Mouse (Mus musculus): ENCODE results near the gene 1700022I11Rik. TPM values are rescaled to one million over a fixed set of nuclear protein-coding genes. Genes with fewer than 3 reads are reported as not detected.

1700022I11Rik gene
- not detected for total RNA-seq (2021)

DNA sequence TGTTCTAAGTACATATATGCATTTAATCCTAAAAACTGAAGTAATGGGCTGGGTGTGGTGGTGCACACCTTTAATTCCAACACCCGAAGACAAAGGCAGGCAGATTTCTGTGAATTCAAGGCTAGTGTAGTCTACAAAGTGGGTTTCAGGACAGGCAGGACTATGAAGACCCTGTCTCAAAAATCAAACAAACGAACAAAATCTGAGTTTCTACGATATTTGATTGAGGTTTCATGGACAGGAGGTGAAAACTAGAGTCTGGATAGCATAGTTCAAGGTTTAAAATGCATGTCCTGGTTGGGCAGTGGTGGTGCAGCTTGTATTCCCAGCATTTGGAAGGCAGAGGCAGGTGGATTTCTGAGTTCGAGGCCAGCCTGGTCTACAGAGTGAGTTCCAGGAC is at the start of gene 1700022I11Rik:
TSS of gene 1700022I11Rik (plus strand) at position 301 of the 400 bp plus-strand sequence.
- intact Hi-C loops (cut with DNase I): no loop called here
- DNase-seq: no peak

- no peak for DNase-seq
- intact Hi-C loops (cut with DNase I): no loop called here
Observed at GRCm38 (mm10) chr4:42920726-42921125, 48.7 kb upstream of the 1700022I11Rik start.

GRCm38 (mm10) chr4:42921536-42921935 is 47.9 kb upstream of the 1700022I11Rik start:
- intact Hi-C loops (cut with DNase I): no loop called here

GRCm38 (mm10) chr4:42922056-42922455 is 47.3 kb upstream of the 1700022I11Rik start:
- intact Hi-C loops (cut with DNase I): no loop called here
- DNase-seq: no peak

More at GRCm38 (mm10) chr4:42921536-42921935, 47.9 kb upstream of the 1700022I11Rik start:
- no peak for DNase-seq

GRCm38 (mm10) chr4:42922461-42922860 is 46.9 kb upstream of the 1700022I11Rik start:
- DNase-seq: no peak
- intact Hi-C loops (cut with DNase I): no loop called here

- intact Hi-C loops (cut with DNase I): no loop called here
Observed at GRCm38 (mm10) chr4:42924095-42924710, 45.2 kb upstream of the 1700022I11Rik start.

DNA sequence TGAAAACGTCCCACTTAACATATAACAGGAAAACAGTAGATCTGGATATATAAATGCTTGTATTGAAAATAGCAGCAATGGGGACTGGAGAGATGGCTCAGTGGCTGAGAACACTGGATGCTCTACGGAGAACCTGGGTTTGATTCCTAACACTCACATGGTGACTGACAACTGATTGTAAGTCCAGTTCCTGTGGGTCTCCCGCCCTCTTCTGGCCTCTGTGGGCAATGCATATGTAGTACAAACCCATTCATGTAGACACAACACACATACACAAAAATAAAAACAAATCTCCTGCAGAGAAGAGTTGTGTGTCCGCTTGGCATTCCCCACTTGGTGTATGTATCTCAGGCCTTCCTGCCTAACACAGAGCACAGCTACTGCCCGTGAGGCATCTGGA is 41.2 kb upstream of the 1700022I11Rik start:
- intact Hi-C loops (cut with DNase I): no loop called here
- DNase-seq: no peak

More at GRCm38 (mm10) chr4:42924095-42924710, 45.2 kb upstream of the 1700022I11Rik start:
- DNase-seq: no peak

DNA sequence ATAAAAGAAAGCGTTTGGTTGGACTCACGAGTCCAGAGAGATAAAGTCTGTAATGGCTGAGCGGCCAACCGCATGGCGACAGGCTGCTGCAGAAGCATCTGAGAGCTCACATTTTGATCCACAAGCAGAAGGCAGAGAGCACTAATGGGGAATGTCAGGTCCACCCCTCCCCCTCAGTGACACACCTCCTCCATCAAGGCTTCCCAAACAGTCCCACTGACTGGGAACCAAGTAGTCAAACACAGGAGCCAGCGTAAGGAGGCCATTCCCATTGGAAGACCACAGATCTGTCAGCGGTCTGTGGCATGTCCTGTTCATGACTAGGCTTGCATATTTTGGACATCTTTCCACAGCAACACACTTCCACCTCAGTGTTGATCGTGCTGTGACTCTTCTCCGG is 40.5 kb upstream of the 1700022I11Rik start:
- intact Hi-C loops (cut with DNase I): no loop called here
- DNase-seq: no peak

GRCm38 (mm10) chr4:42932229-42932969 is 37.0 kb upstream of the 1700022I11Rik start:
- DNase-seq: no peak
- intact Hi-C loops (cut with DNase I): no loop called here

DNA sequence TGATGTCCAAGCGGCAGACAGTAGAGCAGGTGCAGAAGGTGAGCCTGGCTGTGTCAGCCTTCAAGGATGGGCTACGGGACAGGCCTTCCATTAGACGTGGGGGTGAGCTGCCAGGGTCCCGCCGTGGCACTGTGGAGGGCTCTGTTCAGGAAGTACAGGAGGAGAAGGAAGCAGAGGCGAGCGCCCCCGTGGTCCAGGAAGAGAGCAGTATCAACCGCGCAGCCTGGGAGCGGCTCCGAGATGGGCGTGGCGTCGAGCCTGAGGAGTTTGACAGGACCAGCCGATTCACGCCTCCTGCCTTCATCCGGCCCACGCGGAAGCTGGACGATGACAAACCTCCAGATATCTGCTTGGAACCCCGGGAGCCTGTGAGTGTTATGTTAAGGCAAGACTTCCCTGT is 35.8 kb upstream of the 1700022I11Rik start:
- intact Hi-C loops (cut with DNase I): no loop called here
- DNase-seq: peak; percentile 61 to 67

GRCm38 (mm10) chr4:42941396-42941795 is 28.0 kb upstream of the 1700022I11Rik start:
- no peak for DNase-seq

GRCm38 (mm10) chr4:42943341-42943740 is 26.1 kb upstream of the 1700022I11Rik start:
- DNase-seq: no peak
- intact Hi-C loops (cut with DNase I): no loop called here

More at GRCm38 (mm10) chr4:42941396-42941795, 28.0 kb upstream of the 1700022I11Rik start:
- intact Hi-C loops (cut with DNase I): no loop called here

DNA sequence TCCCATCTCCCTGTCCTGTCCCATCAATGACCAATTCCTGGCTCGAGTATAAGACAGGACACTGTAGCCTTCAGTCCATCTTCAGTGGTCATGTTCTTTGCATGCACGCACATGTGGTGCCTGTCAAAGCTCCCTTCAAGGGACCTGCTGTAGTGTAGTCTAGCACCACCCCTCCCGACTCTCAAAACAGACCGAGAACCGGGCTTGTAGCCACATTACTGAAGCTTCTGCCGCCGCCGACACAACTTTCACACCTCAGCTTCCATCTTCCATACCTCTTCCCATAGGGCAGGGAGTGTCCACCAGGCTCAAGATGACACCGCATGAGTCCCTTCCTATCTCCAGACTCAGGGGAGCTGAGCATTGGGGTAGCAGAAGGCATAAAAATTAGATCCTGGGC is 25.2 kb upstream of the 1700022I11Rik start:
- intact Hi-C loops (cut with DNase I): loop anchor here (2.0 kb wide), 1 partner anchor 27 kb away; the partner anchor contains the start of gene Phf24
- DNase-seq: no peak

GRCm38 (mm10) chr4:42945043-42945442 is 24.4 kb upstream of the 1700022I11Rik start:
- intact Hi-C loops (cut with DNase I): loop anchor here (2.0 kb wide), 1 partner anchor 28 kb away; the partner anchor contains the start of gene Phf24
- DNase-seq: no peak

GRCm38 (mm10) chr4:42945445-42945844 is 24.0 kb upstream of the 1700022I11Rik start:
- intact Hi-C loops (cut with DNase I): loop anchor here (2.0 kb wide), 1 partner anchor 29 kb away; the partner anchor contains the start of gene Phf24
- no peak for DNase-seq

DNA sequence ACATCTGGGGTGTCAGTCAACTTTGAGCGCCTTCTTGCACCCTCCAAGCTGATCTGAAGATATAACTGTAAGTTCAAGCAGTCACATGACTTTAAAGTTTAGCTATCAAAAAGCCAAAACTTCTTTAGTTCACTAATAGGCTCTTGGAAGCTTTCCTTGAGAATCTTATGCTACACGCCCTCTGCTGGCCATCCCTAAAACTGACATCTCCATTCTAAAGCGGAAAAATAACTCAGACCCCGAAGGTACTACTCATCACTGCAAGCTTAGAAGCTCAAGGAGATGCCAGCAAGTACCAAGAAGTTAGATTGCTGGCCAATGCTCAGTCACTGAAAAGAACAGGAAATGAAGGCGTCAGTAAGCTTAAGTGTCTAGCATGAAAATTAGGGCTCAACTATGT is 23.5 kb upstream of the 1700022I11Rik start:
- intact Hi-C loops (cut with DNase I): loop anchor here (1.0 to 2.0 kb wide), 2 partner anchors 29 to 69 kb away; partner anchors contain the start of gene Phf24
- DNase-seq: peak in 1 of 2 experiments; percentile 69

- no peak for DNase-seq
- intact Hi-C loops (cut with DNase I): loop anchor here (1.0 kb wide), 1 partner anchor 70 kb away; no protein-coding TSS in a partner anchor
Observed at GRCm38 (mm10) chr4:42946733-42947290, 22.6 kb upstream of the 1700022I11Rik start.

DNA sequence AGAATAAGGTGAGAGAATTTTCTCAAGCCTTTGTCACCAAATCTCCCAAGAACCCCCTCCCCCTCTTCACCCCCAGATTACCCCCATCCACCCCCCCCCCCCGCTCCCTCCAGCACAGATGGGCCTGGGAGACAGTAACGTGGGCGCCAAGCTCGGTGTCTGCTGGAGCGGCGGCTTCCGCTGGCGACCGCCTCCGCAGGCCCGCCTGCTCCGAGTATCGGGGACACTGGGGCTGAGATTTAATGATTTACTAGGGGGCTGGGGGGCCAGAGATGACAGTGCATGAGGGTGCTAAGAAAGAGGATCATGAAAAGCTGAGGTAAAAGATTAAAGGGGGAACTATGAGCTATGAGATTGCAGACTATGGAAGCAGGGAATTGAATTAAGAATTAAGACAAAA is 20.9 kb upstream of the 1700022I11Rik start:
- DNase-seq: no peak
- intact Hi-C loops (cut with DNase I): no loop called here

DNA sequence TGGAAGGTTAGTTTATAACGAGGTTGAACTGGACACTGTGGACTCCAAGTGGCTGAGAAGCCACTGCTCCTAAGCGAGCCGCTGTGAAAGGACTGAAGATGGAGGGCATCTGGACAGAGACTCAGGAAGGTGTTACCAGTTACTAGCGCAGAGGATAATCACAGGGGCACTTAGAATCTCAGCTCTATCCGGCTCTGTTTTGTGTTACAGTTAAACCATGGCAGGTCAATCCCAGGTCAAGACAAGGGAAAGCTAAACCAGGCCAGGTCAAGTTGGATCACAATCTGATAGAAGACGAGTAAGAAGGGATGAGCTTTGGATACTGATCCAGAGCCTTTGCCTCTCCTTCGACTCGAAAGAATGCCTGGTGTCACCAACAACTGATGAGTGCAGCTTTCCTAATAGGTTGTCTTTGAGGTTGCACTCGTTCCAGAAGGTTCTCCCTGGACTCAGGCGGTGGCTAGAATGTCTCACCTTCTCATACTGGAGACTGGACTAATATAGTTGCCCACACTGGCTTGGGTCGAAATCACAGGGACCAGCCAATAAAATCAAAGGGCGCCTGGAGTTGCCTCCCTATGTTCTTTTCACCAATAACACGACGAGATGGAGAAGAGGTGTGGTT is 20.2 kb upstream of the 1700022I11Rik start:
- intact Hi-C loops (cut with DNase I): no loop called here
- no peak for DNase-seq

DNA sequence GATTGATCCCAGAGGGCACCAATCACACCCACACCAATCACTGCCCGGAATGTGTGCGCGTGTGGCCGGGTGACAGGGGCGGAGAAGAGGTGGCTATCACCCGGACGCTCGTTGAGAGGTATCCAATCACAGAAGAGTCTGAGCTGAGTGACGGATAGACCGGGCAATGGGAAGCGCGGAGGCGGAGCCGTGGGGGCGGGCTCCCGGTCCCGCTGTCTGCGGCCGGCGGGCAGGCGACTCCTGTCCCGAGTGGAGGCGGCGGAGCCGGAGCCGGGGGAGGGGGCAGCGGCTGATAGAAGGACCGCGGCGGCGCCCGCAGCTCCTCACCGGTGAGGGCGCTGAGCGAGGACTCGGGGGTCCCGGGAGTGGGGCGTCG is 19.7 kb upstream of the 1700022I11Rik start, which contains the start of gene Dnajb5:
TSS of gene Dnajb5 (plus strand) at position 139 of the 376 bp plus-strand sequence.
- DNase-seq: peak; percentile 99
- intact Hi-C loops (cut with DNase I): no loop called here

Measured in heart, postnatal 36 days (tissue).